Mouse (Mus musculus): ENCODE data around the gene Adamts17.

GRCm38 (mm10) chr7:67168288-67168687 lies 328.8 kb downstream of the Adamts17 start:
- TF ChIP-seq CTCF (conservative IDR thresholded peaks at IDR 0.05; ENCODE audit: low read length) (no peak), POU5F1 (IDR thresholded peaks at IDR 0.05; ENCODE audit: borderline replicate concordance, low read length) (no peak)

All from E14TG2a.4 (cell line).